In the genomic region with DNA sequence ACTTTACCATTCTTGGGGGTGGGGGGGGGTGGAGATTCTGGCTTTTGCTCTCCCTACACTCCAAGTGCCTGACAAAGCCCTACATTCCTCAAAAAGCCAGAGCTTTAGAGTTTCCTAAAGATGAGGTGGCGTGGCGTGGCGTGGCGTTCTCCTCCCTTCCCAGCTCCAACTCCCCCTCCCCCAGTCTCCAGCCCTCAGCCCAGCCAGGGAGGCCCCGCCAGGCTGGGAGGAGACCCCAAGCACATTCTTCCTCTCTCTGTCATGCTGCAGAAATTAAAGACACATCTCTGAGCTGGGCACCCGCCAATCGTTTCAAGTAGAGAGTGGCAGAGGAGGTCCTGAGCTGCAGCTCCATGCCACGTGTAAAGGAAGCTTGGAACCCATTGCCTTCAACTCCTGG, we compare ENCODE assay signal across 11 mouse cellular contexts. TPM values are rescaled to one million over a fixed set of nuclear protein-coding genes. Genes with fewer than 3 reads are reported as not detected.
A peak's percentile ranks its signal among the peaks of the same experiment; 100 is the strongest.
DNase-seq lines count a peak whose midpoint lies in the region; ATAC-seq and TF ChIP-seq lines count a peak whose summit lies in the region.
"Had no signal": no experiment of that assay in that cellular context is flagged by ENCODE, and none has a peak within 500 bp of the region (broad histone marks: within the 10 kb centered on the region; RNA-seq: fewer than 3 reads in every experiment).

No protein-coding gene starts in this region.

- TF ChIP-seq EP300 in stomach, postnatal 0 days (optimal IDR thresholded peaks at IDR 0.05), result no peak

- no peak overlapping the region for H3K4me2 ChIP-seq in neural tube, embryonic 13.5 days
- no peak overlapping the region; the same call in 1 of the 2 replicates for H3K4me2 ChIP-seq in neural tube, embryonic 15.5 days
- peak overlapping the region; percentile 36 for H3K4me2 ChIP-seq in stomach, postnatal 0 days (replicated peaks; ENCODE audit: low read depth)

- peak overlapping the region; percentile 56; the same call in 1 of the 2 replicates for H3K27ac ChIP-seq in heart, embryonic 10.5 days
- 0 out of 2 replicates have a peak overlapping the region, but pooled peaks have one; percentile 13 for H3K27ac ChIP-seq in neural tube, embryonic 13.5 days (replicated peaks)
- no peak overlapping the region for H3K27ac ChIP-seq in neural tube, embryonic 15.5 days (replicated peaks)
- peak overlapping the region; percentile 95 for H3K27ac ChIP-seq in stomach, postnatal 0 days (replicated peaks)

- no peak for DNase-seq in heart, embryonic 10.5 days (ENCODE audit: low spot score)
- DNase-seq in heart, adult 9 months (ENCODE audit: low spot score in 2 of 2), result no peak
- DNase-seq in heart, postnatal 14 days, result peak; percentile 50 to 65
- peak; percentile 50 for DNase-seq in stomach, postnatal 0 days (ENCODE audit: low spot score)
- no peak for DNase-seq in left cerebral cortex, adult 18-20 months (ENCODE audit: low spot score in 2 of 2)
- DNase-seq: cerebellum, adult 8-10 months had no signal

- H3K9me3 ChIP-seq in heart, embryonic 10.5 days, result no peaks in the 10 kb centered on the region
- no peaks in the 10 kb centered on the region for H3K9me3 ChIP-seq in neural tube, embryonic 13.5 days
- H3K9me3 ChIP-seq in neural tube, embryonic 15.5 days (replicated peaks), result no peaks in the 10 kb centered on the region
- H3K9me3 ChIP-seq in stomach, postnatal 0 days (ENCODE audit: control insufficient read depth, low read length), result no peaks in the 10 kb centered on the region

- intact Hi-C loops in heart, postnatal 14 days (cut with DNase I), result no loop called here

- H3K4me3 ChIP-seq in heart, embryonic 10.5 days, result no peak overlapping the region
- H3K4me3 ChIP-seq in neural tube, embryonic 13.5 days, result no peak overlapping the region
- no peak overlapping the region for H3K4me3 ChIP-seq in neural tube, embryonic 15.5 days (replicated peaks)
- no peak overlapping the region for H3K4me3 ChIP-seq in stomach, postnatal 0 days (ENCODE audit: low read depth, low read length)

- H3K9ac ChIP-seq in neural tube, embryonic 13.5 days, result no peak overlapping the region
- no peak overlapping the region for H3K9ac ChIP-seq in neural tube, embryonic 15.5 days (replicated peaks)
- H3K9ac ChIP-seq in stomach, postnatal 0 days (ENCODE audit: low read length), result peak overlapping the region; percentile 18; the same call in 1 of the 2 replicates

- no peak for TF ChIP-seq CTCF in stomach, postnatal 0 days (IDR thresholded peaks at IDR 0.05; ENCODE audit: low read depth)

- peaks cover 64% of the 10 kb centered on the region for H3K27me3 ChIP-seq in heart, embryonic 10.5 days (ENCODE audit: insufficient read depth, poor library complexity, severe bottlenecking)
- H3K27me3 ChIP-seq in neural tube, embryonic 13.5 days, result peaks cover 71% of the 10 kb centered on the region
- H3K27me3 ChIP-seq in neural tube, embryonic 15.5 days (replicated peaks), result peaks cover 56% of the 10 kb centered on the region
- H3K27me3 ChIP-seq in stomach, postnatal 0 days (ENCODE audit: control insufficient read depth, insufficient read depth, low read length), result no peaks in the 10 kb centered on the region

- no peaks in the 10 kb centered on the region for H3K36me3 ChIP-seq in heart, embryonic 10.5 days
- no peaks in the 10 kb centered on the region for H3K36me3 ChIP-seq in neural tube, embryonic 13.5 days
- H3K36me3 ChIP-seq in neural tube, embryonic 15.5 days, result no peaks in the 10 kb centered on the region
- no peaks in the 10 kb centered on the region; the same call in 1 of the 2 replicates for H3K36me3 ChIP-seq in stomach, postnatal 0 days (ENCODE audit: control insufficient read depth, insufficient read depth, low read length)

- peaks cover 69% of the 10 kb centered on the region for H3K4me1 ChIP-seq in heart, embryonic 10.5 days
- peaks cover 28% of the 10 kb centered on the region for H3K4me1 ChIP-seq in neural tube, embryonic 13.5 days (replicated peaks)
- H3K4me1 ChIP-seq in neural tube, embryonic 15.5 days, result peaks cover 30% of the 10 kb centered on the region
- H3K4me1 ChIP-seq in stomach, postnatal 0 days (replicated peaks; ENCODE audit: control insufficient read depth, insufficient read depth), result peaks cover 3% of the 10 kb centered on the region; the same call in 1 of the 2 replicates

- 14% methylated on average over 8 of the region's 8 CpGs for WGBS in heart, embryonic 10.5 days
- WGBS in neural tube, embryonic 13.5 days, result 22% methylated on average over 8 of the region's 8 CpGs
- 29% methylated on average over 8 of the region's 8 CpGs for WGBS in neural tube, embryonic 15.5 days
- WGBS in stomach, postnatal 0 days, result 13% methylated on average over 8 of the region's 8 CpGs

- no peak for ATAC-seq in neural tube, embryonic 13.5 days (ENCODE audit: low read depth)
- ATAC-seq in neural tube, embryonic 15.5 days (ENCODE audit: low FRiP score), result no peak
- ATAC-seq in stomach, postnatal 0 days (ENCODE audit: low FRiP score, low TSS enrichment), result peak; percentile 13; the same call in 1 of the 2 replicates
- no peak for ATAC-seq in erythroid progenitor cell, adult 5-6 weeks (replicated peaks; ENCODE audit: low FRiP score, poor library complexity, severe bottlenecking)

RNA-seq across cellular contexts. Expression of a gene that starts 2.4 kb away (rescaled TPM):
- 146 and 311 TPM in 2 replicates for polyA plus RNA-seq in heart, embryonic 10.5 days (2016; fragmentation: Nextera tagmentation; extraction: Ambion mirVana)
- 187 and 207 TPM in 2 replicates for polyA plus RNA-seq in neural tube, embryonic 13.5 days (2015; fragmentation: Nextera tagmentation; extraction: Ambion mirVana)
- 317 and 375 TPM in 2 replicates for polyA plus RNA-seq in neural tube, embryonic 15.5 days (2015; fragmentation: Nextera tagmentation; extraction: Ambion mirVana)
- 100 to 1,000 TPM; 475 to 551 TPM for total RNA-seq in heart, postnatal 14 days (2021)
- polyA plus RNA-seq in stomach, postnatal 0 days (2015; fragmentation: Nextera tagmentation; extraction: Ambion mirVana), result 816 and 869 TPM in 2 replicates
- 10 to 100 TPM in 1 of 2 experiments, 1 to 10 TPM in 1; 8.8 to 11.2 TPM for total RNA-seq in left cerebral cortex, adult 18-20 months (2021)
- 1.4 and 2.1 TPM in 2 replicates for total RNA-seq in erythroid progenitor cell, adult 5-6 weeks (2015; ENCODE audit: low replicate concordance)
- total RNA-seq in erythroid progenitor cell, adult 5-6 weeks (2017; ENCODE audit: low replicate concordance), result 0.90 and 1.9 TPM in 2 replicates

RNA-seq across cellular contexts. Expression of a gene that starts 33.8 kb away (rescaled TPM):
- polyA plus RNA-seq in heart, embryonic 10.5 days (2016; fragmentation: Nextera tagmentation; extraction: Ambion mirVana), result 0.22 TPM in 1 of 2 replicates, not detected in the other
- not detected in 2 replicates for polyA plus RNA-seq in neural tube, embryonic 13.5 days (2015; fragmentation: Nextera tagmentation; extraction: Ambion mirVana)
- polyA plus RNA-seq in neural tube, embryonic 15.5 days (2015; fragmentation: Nextera tagmentation; extraction: Ambion mirVana), result not detected in 2 replicates
- not detected for total RNA-seq in heart, postnatal 14 days (2021)
- not detected in 2 replicates for polyA plus RNA-seq in stomach, postnatal 0 days (2015; fragmentation: Nextera tagmentation; extraction: Ambion mirVana)
- not detected for total RNA-seq in left cerebral cortex, adult 18-20 months (2021)
- total RNA-seq in erythroid progenitor cell, adult 5-6 weeks (2015; ENCODE audit: low replicate concordance), result not detected in 2 replicates
- total RNA-seq in erythroid progenitor cell, adult 5-6 weeks (2017; ENCODE audit: low replicate concordance), result not detected in 2 replicates
- total RNA-seq: heart, adult 18-20 months; liver, adult 2 months had no signal
- polyA plus RNA-seq: liver, adult 2 months had no signal

RNA-seq across cellular contexts. Expression of a gene that starts 42.5 kb away (rescaled TPM):
- polyA plus RNA-seq in heart, embryonic 10.5 days (2016; fragmentation: Nextera tagmentation; extraction: Ambion mirVana), result 12.5 and 25.8 TPM in 2 replicates
- polyA plus RNA-seq in neural tube, embryonic 13.5 days (2015; fragmentation: Nextera tagmentation; extraction: Ambion mirVana), result 1.8 TPM in 1 of 2 replicates, not detected in the other
- polyA plus RNA-seq in neural tube, embryonic 15.5 days (2015; fragmentation: Nextera tagmentation; extraction: Ambion mirVana), result 0.77 and 1.4 TPM in 2 replicates
- total RNA-seq in heart, postnatal 14 days (2021), result 100 to 1,000 TPM; 135 to 139 TPM
- 0.47 and 0.80 TPM in 2 replicates for polyA plus RNA-seq in stomach, postnatal 0 days (2015; fragmentation: Nextera tagmentation; extraction: Ambion mirVana)
- not detected for total RNA-seq in left cerebral cortex, adult 18-20 months (2021)
- total RNA-seq in erythroid progenitor cell, adult 5-6 weeks (2015; ENCODE audit: low replicate concordance), result not detected in 2 replicates
- not detected in 2 replicates for total RNA-seq in erythroid progenitor cell, adult 5-6 weeks (2017; ENCODE audit: low replicate concordance)
- polyA plus RNA-seq: liver, adult 2 months had no signal

RNA-seq across cellular contexts. Expression of a gene that starts 57.3 kb away (rescaled TPM):
- 8.5 and 12.5 TPM in 2 replicates for polyA plus RNA-seq in heart, embryonic 10.5 days (2016; fragmentation: Nextera tagmentation; extraction: Ambion mirVana)
- polyA plus RNA-seq in neural tube, embryonic 13.5 days (2015; fragmentation: Nextera tagmentation; extraction: Ambion mirVana), result 18.0 and 19.3 TPM in 2 replicates
- 18.8 TPM in 2 replicates for polyA plus RNA-seq in neural tube, embryonic 15.5 days (2015; fragmentation: Nextera tagmentation; extraction: Ambion mirVana)
- total RNA-seq in heart, postnatal 14 days (2021), result 10 to 100 TPM; 50.5 to 52.1 TPM
- polyA plus RNA-seq in stomach, postnatal 0 days (2015; fragmentation: Nextera tagmentation; extraction: Ambion mirVana), result 4.9 and 5.4 TPM in 2 replicates
- total RNA-seq in left cerebral cortex, adult 18-20 months (2021), result 100 to 1,000 TPM; 737 to 747 TPM
- total RNA-seq in erythroid progenitor cell, adult 5-6 weeks (2015; ENCODE audit: low replicate concordance), result 59.5 and 71.4 TPM in 2 replicates
- 98.2 and 125 TPM in 2 replicates for total RNA-seq in erythroid progenitor cell, adult 5-6 weeks (2017; ENCODE audit: low replicate concordance)

Comparison
In these comparisons a context has a peak if more than half of its experiments do, and no peak if none do; other contexts are left out.
1. DNase-seq: peak in heart, postnatal 14 days (2 of 2) and stomach, postnatal 0 days (single experiment); none in heart, embryonic 10.5 days (single experiment), heart, adult 9 months (0 of 2) and left cerebral cortex, adult 18-20 months (0 of 2).